Mouse (Mus musculus) gastrocnemius, postnatal 25 days (tissue): ENCODE results near the gene Cenpa. TPM values are rescaled to one million over a fixed set of nuclear protein-coding genes. Genes with fewer than 3 reads are reported as not detected.
"Not testable (repeated sequence)": the region's sequence is repeated elsewhere in the genome, so short reads cannot be mapped to it uniquely, and the experiment has no call there.

Experiments
- DNase-seq: peaks from one replicate; pipeline ENCODE4 v3.0.0; 2022
- total RNA-seq, 2 experiments: library from RNA; stranded (reverse); gene quantifications; 1 replicate in 1 of 2; 2 replicates in 1 of 2; pipeline ENCODE4 v1.2.3; 2021

Cenpa gene
- total RNA-seq, 2 experiments from 2014 or later: 3.2 to 6.5 TPM

DNA sequence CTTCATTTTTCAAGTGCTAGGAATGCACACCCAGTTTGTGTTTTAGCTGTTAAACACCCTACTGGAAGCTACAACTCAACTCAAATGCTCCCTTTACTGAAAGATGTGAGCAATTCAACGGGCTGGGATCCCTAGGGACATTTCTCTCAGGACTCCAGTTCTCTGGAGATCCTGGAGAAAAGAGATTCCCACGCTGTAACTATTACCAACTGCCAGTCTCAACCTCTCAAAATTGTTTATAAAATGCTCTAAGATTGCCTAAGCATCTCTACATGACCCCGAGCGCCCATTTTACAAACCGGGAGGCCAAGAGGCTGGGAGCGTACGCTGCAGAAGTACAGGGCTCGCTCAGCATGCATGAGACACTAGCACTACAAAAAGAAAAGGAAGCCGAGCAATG is 19.2 kb upstream of the Cenpa start:
- DNase-seq: no peak

DNA sequence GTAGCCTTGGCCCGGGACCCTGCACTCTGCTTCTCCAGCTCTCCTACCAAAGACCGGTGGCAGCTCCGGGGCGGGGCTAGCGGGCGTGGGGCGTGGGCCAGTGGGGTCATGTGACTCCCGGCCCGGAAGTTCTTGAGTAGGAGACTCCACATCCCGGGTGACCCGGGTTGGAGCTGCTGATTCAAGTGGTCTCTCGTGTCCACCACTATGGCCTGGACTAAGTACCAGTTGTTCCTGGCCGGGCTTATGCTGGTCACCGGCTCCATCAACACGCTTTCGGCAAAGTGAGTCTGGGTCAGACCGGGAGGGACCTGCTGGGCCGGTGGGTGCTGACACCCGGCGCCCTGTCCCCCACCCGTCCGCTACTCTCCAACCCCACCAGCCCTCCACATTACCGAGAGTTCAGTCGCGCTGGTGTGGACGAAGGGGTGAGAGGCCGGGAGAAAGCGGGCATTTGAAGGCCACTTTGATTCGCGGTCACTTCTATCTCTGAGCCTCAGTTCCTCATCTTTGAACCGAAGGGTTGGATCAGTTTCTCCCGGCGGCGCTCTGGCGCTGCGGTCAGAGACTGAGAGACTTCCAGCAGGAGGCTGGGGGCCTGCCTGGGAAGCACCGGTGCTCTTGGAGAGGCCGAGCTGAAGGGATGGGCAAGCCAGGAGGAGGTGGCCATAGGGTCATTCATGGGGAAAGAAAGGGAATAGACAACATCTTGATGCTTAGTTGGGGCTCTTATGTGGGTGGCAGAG is 18.6 kb upstream of the Cenpa start, which contains the start of gene Slc35f6:
Slc35f6 (plus strand) TSS at position 119 of the 746 bp plus-strand sequence.
- DNase-seq: peak; percentile 92

DNA sequence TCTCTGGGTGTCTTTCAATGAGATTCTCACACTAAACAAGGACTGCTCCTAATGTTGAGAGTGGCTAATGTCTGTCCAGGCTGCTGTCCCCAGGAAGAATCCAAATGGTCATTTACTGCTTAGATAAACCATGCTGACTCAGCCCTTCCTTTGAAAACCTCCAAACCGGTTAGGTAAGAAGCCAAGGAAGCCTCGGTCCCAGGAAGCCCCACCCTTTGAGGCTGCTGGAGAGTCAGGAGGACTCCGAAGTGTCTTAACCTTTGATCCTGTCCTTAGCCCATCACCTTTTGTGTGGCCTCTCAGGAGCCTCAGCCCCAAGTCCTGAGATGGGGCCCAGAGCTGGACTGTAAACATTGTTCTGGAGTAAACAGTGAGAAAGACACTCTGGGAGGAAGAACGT is 17.0 kb upstream of the Cenpa start:
- no peak for DNase-seq

DNA sequence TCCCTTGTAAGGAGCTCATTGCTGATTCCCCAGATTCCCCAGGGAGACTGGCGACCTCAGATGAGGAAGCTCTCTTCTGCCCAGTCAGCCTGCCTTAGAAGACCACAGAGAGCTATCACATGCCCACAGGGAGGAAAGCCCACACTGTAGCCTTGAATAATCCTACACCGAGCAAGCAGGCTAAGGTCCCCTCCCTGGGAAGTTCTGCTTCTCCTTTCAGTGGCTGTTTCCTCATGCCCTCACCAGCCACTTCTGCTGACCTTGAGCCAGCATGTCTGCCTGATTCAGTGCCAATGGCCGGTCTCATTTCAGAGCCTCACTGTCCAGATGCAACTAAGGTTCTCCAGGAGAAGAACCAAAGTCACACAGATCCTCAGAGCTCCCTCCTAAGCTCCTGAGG is 15.8 kb upstream of the Cenpa start:
- peak; percentile 43 for DNase-seq

DNA sequence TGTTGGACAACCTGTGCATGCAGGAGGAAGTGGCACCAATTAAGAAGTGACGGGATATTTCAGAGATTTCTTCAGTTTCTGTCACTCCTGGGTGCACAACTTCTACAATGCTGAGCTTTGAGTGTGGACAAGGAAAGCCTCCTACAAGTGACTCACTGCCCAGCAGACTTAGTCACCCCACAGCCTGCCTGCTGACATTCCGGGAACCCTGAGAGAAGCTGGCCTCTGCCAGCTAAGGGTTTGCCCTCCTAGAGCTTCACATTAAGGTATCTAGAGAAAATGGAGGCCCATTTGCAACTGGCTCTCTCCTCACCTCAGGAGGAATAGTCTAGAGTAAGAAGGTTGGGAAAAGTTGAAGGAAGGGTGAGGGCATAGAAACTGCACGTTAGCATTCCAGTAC is 15.0 kb upstream of the Cenpa start:
- DNase-seq: no peak

DNA sequence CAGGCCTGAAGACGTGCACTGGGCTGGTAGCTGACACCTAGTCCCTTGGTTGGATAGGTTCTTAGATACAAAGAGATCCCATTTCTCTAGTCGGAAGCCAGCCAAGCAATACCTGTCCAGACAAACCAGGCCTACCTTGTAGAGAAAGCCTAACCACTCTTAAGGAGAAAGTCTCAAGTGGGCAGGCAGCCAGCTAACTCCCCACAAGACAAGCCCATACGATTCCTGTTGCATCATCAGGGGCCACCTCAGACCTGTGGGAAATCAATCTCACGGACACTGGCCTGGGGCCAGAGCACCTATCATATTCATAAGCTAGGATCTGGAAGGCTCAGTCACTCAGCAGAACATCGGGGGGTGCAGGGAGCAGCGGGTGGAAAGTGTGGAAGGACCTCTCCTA is 13.3 kb upstream of the Cenpa start:
- DNase-seq: no peak

DNA sequence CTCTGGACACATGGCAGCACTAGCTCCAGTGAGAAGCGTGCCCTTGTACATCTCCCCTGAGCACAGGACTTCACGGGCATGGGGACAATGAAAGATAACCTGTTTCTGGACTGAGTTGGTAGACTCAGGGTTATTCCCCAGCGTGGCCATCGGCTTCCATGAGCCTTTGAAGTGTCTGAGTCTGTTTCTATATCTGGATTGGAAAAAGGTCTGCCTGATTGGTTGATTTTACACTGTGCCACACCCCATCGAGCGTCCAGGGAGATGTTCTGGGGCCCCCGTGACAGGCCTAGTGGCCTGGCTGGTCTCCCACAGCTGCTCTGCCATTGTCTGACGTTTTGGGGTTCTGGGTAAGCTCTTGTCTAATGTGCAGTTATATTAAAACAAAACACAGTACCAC is 11.5 kb upstream of the Cenpa start:
- no peak for DNase-seq

DNA sequence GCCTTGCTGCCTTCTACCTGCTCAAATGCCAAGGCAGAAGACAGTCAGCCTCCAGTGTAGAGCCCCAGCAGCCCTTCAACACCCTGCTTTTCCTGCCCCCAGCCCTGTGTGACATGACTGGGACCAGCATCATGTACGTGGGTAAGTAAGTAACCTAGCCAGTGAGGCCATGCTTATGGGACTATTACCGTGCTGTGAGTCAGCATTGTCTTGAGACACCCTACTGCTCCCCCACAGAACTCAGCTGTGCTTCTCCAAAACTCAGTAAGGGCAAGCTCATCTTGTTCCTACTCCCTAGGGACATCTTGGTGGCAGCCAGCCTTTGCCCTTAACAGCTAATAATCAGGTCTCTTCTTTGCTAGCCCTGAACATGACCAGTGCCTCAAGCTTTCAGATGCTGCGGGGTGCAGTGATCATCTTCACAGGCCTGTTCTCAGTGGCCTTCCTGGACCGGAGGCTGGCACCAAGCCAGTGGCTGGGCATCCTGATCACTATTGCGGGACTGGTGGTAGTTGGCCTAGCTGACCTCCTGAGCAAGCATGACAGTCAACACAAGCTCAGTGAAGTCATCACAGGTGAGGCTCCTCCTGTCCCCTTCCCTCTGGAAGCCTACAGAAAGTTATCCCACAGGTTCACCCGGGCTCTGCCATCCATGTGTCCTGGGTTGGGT is 10.9 kb upstream of the Cenpa start:
- DNase-seq: no peak

DNA sequence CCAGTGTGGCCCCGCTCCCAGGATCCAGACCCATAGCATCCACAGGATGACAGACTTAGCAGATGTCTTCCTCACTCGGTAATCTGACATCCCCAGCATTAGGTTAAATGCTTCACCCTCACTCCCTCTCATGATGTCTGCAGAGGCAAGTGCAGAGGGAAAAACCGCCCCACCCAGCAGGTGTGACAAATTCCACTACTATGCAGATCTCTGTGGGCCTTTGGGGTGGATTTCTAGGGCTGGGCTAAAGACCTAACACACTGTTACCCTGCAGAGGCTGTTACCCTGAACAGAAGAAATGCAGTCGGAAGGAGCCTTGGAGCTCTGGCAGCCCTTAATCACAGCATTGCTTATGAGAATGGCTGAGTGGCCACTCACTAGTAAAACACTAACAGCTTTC is 7.5 kb upstream of the Cenpa start:
- DNase-seq: no peak

DNA sequence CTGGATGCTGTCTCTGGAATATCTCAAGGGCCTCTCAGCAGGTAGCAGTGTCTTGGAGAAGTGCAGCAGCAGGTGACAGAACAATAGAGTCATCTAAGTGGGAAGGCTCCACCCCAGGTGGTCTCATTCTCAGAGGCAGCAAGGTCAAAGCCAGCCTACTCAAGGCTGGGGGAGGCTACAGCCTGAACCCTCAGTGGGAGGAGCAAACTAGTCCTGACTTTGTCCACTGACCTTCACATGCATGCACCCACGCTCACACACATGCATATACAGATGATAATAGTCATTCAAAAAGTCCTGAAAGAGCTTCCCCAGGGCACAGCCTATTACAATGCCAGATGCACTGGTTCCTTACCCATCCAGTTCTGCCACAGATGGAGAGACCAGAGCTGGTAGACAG is 6.3 kb upstream of the Cenpa start:
- DNase-seq: no peak

DNA sequence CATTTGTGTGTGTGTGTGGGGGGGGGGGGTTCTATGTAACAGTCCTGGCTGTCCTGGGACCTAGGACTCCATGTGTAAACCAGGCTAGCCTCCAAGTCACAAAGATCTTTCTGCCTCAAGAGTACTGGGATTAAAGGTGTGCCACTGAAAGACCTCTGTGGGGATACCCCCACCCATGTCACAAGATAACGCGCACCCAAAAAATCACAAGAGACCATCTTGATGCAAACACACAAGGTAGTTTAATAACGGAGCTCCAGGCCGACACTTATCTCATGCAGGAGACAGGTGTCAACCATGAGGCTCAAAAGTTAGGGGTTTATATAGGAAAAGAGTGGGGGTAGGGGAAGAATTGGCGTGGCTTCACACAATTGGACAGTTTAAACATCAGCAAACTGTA is 5.8 kb upstream of the Cenpa start:
- no peak for DNase-seq

DNA sequence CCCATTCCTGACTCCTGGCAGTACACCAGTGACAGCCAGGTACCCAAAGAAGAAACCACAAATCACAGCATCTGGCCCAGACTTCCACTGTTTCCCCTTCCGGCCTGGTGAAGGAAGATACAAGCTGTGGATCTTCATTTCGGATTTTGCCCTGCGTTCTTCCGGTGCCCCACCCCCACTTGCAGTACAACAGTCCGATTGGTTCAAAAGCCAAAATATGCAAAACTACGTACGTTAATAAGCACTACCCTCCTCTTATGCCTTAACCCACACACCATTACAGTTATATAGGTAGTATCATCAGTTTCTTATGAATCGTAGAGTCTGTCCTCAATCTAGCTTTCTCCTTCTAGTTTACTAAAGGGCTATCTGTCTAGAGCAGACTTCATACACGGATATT is 1.2 kb upstream of the Cenpa start:
- DNase-seq: no peak

DNA sequence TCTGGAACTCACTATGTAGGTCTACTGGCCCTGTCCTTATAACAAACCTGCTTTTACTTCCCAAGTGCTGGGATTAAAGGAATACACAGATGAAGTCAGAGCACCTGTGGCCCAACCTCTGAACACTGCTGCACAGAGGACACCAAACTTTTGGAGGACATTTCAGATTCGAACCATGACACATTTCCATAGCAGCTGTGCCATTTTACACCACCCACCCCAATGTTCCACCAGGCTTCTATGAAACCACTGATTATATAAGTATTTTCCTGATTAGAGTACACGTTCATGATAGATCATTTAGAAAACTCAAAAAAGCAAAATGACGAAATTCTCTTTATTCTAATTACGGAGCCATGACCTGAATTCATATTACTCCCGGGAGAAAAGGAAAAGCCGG is 609 bp upstream of the Cenpa start:
- DNase-seq: no peak

DNA sequence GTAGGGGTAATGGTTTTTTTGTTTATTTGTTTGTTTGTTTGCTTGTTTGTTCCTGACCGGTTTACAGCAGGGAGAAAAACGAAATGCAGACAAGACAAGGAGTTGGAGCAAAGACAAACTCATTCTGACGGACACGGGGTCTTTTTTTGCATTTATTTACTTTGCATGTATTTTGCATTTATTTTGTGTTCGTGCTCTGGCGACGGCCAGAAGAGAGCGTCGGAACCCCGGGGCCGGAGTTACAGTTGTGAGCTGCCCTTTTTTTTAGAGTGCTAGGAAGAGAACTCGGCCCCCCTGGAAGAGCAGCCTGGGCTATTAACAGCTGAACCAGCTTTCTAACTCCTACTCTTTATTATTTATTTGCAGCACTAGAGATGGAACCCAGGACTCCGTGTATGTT is 638 bp downstream of the Cenpa start:
- no peak for DNase-seq

DNA sequence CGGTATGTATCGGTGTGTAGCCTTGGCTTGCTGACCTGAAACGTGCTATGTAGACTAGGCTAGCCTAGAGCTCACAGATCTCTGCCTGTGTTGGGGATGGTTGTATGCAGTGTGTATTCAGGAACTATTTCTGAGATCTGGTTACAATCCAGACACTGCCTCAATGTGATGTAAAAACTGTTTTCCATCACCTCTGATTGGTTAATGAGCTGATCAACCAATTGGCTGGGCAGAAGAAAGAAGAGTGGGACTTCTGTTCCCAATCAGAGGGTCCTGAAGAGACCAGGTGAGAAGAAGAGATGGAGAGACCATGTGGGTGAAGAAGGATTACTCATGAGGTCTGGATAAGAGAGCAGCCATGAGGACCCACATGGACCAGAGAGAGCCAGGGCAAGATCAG is 1.1 kb downstream of the Cenpa start:
- DNase-seq: no peak

DNA sequence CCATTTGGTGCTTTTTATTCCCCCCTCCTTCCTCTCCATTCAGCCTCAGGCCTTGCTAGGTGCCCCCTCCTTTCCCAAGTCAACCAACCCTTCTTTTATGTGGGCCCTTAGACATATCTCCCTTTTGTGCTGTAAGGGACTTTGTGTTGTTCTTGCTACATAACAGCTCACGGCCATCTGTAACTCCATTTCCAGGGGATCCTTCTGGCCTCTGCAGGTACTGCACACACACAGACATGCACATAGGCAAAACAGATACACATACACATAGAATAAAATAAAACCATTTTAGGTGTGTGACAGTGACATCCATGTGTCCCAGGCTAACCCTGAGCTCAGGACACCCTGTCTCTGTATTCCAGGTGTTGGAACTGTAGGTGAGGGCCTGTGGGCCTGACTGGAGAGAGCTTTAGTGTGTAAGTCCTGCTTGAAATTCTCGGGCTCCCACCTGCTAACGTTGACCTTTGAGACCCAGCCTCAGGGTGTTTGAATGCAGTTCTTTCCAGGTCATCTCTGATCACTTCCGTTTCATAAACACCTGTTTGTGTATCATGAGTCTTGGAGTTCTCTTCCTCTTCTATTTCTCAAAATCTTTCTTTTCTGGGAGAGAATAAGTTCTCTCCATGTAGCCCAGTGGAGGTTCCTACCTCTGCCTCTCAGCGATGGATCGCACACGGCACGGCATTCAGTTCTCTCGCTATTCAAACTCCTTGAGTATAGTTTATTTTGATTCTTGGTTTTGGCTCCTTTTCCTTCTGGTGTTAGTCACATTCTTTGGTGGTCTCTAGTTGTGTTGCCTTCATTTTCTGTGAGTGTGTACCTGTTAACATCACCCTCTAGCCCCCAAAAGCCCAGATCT is 2.3 kb downstream of the Cenpa start:
- DNase-seq: no peak

DNA sequence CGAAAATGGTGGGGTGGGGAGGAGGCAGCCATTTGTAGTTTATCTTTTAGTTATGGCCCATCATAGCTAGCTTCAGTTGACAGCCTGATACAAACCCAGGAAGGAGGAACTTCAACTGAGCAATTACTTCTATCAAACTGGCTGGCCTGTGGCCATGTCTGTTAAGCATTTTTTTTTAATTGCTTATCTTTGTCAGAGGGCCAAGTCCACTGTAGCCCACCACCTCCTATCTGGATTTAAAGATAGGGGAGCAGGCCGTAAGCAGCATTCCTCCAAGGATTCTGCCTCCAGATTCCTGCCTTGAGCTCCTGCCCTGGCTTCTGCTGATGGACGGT is 2.9 kb downstream of the Cenpa start:
- DNase-seq: no peak

DNA sequence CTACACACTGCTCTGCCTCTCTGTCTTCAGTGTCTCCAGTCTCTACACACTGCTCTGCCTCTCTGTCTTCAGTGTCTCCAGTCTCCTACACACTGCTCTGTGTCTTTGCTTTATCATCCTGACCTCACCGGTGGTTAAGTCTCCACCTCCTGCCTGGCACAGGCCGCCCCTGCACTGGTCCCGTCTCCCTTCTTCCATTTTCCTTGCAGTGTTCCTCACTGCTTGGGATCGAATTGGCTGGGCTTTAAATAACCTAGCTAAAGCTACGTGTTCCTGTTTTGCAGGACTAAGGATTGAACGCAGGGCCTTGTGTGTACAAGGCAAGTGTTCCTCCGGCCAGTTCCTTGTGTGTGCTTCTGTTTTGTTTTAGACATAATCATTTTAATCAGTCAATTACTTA is 3.5 kb downstream of the Cenpa start:
- no peak for DNase-seq

DNA sequence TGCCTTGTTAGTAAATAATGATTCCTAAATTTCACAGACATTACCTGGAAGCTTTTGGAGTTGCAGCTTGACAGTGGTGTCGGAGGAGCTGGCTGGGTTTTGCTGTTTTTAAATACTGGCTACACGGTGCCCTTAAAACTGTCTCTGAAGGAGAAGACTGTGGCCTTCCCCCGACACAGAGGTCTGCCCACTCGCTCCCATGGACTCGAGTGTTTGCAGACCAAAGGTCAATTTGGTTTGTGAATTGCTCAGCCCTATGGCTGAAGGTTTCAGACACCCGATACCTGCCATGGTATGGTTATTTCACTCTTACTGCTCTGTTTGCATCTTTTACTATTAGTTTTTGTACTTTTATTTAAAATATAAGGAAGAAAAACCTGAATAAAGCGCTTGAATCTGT is 7.4 kb downstream of the Cenpa start:
- no peak for DNase-seq

DNA sequence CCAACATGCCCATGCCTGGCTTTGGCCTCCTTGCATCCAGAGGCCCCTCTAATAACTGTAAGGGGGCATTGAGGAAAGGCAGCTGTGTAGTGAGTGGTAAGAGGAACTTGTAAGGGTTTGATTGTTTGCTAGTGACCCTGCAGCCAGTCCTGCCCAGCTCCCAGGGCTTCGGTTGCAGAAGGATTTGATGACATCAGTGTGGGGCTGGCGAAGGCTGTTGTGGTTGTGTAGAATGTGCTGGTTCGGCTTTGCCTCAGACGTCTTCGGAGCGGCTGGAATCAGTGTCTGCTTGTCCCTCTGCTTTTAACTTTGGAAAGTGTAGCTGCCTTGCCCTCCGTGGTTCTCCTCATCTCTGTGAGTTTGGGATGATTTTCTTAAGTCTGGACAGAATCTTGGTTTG is 10.2 kb downstream of the Cenpa start:
- no peak for DNase-seq

DNA sequence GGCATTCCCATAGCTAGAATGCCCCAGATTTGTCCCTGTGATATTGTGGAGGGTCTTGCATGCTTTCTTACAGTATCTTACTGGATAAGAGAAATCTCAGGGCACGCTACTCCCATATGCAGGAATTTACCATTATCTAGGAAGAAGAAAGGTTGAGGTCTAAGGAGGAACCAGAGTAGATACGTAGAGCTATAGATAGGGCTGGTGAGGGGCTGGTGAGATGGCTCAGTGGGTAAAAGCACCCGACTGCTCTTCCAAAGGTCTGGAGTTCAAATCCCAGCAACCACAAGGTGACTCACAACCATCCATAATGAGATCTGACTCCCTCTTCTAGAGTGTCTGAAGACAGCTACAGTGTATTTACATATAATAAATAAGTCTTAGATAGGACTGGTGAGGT is 11.5 kb downstream of the Cenpa start:
- not testable (repeated sequence) for DNase-seq

DNA sequence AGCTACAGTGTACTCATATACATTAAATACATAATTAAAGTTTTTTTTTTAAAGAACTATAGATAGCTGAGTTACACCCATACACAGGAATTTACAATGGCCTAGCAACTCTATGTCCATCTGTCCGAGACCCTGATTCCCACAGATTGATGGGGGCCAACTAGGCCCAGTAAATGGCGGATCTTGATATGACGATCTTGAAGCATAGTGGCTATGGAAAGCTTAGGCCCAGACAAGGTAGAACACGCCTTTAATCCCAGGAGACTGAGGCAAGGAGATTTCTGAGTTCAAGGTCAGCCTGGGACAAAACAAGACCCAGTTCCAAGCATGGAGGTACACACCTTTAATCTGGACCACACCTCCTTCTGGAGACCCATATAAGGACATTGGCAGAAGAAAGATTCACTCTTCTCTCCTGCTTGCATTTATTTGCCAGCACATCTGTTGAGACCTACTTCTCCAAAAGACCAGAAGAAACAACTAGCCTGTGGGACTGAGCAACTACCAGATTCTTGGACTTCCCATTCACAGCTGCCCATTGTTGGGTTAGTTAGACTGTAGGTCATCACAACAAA is 12.2 kb downstream of the Cenpa start:
- DNase-seq: no peak

DNA sequence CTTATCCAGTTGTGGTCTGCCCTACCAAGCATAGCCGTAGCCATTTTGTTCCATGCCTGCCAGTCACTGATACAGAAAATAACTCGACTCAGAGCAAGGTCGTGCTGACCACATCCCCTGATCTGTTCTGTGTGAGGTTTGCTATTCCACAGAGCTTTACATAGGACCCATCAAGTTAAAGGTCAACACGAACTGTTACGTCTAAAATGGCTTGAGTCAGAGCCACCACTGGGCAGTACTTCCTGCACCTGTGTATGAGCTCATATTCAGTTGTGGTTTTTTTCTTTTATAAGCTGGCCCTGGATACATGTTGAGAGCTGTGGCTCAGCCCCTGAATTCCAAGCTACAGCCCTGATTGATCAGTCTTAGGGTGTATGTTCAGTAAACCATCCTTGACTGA is 13.0 kb downstream of the Cenpa start:
- no peak for DNase-seq
